Mouse (Mus musculus): ENCODE measurements around the gene Sap18b. TPM values are rescaled to one million over a fixed set of nuclear protein-coding genes. Genes with fewer than 3 reads are reported as not detected.

Sap18b gene
- polyA plus RNA-seq, 1 experiment from 2014 or later, result 363 TPM

DNA sequence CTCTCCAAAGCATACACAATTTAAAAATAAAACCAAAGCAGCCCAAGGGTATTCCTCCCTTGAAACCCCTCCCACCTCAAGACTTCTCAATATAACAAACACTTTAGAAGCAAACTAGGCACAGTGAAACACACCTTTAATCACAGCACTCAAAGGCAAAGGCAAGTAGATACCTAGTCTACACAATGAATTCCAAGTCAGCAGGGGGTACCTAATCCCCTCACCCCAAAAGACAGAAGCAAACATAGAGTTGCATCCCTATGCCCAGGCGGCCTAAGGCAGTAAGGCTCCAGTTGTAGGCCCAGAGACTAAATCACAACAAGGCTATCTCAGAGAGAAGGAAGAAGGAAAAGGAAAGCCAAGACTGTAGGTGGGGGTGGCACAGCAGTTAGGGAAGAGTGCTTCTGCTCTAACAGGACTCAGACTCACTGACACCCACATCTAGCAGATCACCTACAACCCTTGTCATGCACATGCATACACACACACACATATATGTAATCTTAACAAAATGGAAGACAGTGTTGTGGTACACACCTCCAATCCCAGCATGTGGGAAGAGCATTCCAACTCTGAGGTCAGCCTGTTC is 23.6 kb upstream of the Sap18b start:
- no peak overlapping the region for H3K4me3 ChIP-seq (ENCODE audit: low read depth, low read length)
- no peaks in the 10 kb centered on the region for H3K9me3 ChIP-seq (replicated peaks; ENCODE audit: control insufficient read depth, low read length)
- no peaks in the 10 kb centered on the region; the same call in 1 of the 2 replicates for H3K36me3 ChIP-seq (ENCODE audit: control insufficient read depth, insufficient read depth, low read length)
- no peaks in the 10 kb centered on the region for H3K27me3 ChIP-seq (ENCODE audit: control insufficient read depth, insufficient read depth, low read length)
- H3K9ac ChIP-seq (ENCODE audit: low read depth, low read length), result no peak overlapping the region
- no peak overlapping the region for H3K4me2 ChIP-seq
- ATAC-seq (replicated peaks; ENCODE audit: insufficient number of reproducible peaks, low FRiP score, low TSS enrichment), result no peak
- H3K4me1 ChIP-seq (ENCODE audit: control insufficient read depth, insufficient read depth, low read length), result peaks cover 18% of the 10 kb centered on the region
- no peak overlapping the region for H3K27ac ChIP-seq (ENCODE audit: low read depth, low read length)
- 86% methylated on average over 1 of the region's 1 CpGs for WGBS (ENCODE audit: insufficient replicate concordance)

- Histone ChIP-seq H3K4me1 (ENCODE audit: control insufficient read depth, insufficient read depth, low read length) (peaks cover 18% of the 10 kb centered on the region), H3K9me3 (replicated peaks; ENCODE audit: control insufficient read depth, low read length) (no peaks in the 10 kb centered on the region), H3K27ac (ENCODE audit: low read depth, low read length) (no peak overlapping the region), H3K4me2 (no peak overlapping the region), H3K27me3 (ENCODE audit: control insufficient read depth, insufficient read depth, low read length) (no peaks in the 10 kb centered on the region), H3K36me3 (ENCODE audit: control insufficient read depth, insufficient read depth, low read length) (no peaks in the 10 kb centered on the region; the same call in 1 of the 2 replicates), H3K9ac (ENCODE audit: low read depth, low read length) (no peak overlapping the region), H3K4me3 (ENCODE audit: low read depth, low read length) (no peak overlapping the region)
- 77% methylated on average over 8 of the region's 8 CpGs for WGBS (ENCODE audit: insufficient replicate concordance)
- no peak for ATAC-seq (replicated peaks; ENCODE audit: insufficient number of reproducible peaks, low FRiP score, low TSS enrichment)
Measured at GRCm38 (mm10) chr8:95802231-95802630, 22.9 kb upstream of the Sap18b start.

DNA sequence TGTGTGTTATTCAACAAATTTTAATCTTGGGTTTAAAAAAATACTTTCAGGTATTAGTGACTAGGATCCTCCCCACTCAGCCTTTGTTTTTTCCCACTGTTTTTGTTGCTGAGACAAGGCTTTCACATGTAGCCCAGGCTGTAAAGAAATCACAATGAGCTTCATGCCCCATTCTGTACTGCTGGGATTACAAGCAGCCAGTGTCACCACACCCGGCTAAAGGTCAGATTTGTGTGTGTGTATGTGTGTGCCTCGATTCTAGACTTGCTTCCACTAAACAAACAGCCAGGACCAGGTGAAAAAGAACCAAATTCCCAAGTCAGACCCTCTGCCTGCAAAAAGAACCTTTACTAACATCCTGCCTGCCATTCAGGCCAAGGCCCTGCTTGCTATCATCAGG is 19.7 kb upstream of the Sap18b start:
- Histone ChIP-seq H3K4me2 (peak overlapping the region; percentile 97), H3K4me3 (ENCODE audit: low read depth, low read length) (peak overlapping the region; percentile 100), H3K4me1 (ENCODE audit: control insufficient read depth, insufficient read depth, low read length) (peaks cover 17% of the 10 kb centered on the region), H3K36me3 (ENCODE audit: control insufficient read depth, insufficient read depth, low read length) (no peaks in the 10 kb centered on the region; the same call in 1 of the 2 replicates), H3K9ac (ENCODE audit: low read depth, low read length) (peak overlapping the region; percentile 100), H3K27ac (ENCODE audit: low read depth, low read length) (no peak overlapping the region), H3K9me3 (replicated peaks; ENCODE audit: control insufficient read depth, low read length) (no peaks in the 10 kb centered on the region), H3K27me3 (ENCODE audit: control insufficient read depth, insufficient read depth, low read length) (no peaks in the 10 kb centered on the region)
- 63% methylated on average over 2 of the region's 2 CpGs for WGBS (ENCODE audit: insufficient replicate concordance)
- ATAC-seq (replicated peaks; ENCODE audit: insufficient number of reproducible peaks, low FRiP score, low TSS enrichment), result no peak

DNA sequence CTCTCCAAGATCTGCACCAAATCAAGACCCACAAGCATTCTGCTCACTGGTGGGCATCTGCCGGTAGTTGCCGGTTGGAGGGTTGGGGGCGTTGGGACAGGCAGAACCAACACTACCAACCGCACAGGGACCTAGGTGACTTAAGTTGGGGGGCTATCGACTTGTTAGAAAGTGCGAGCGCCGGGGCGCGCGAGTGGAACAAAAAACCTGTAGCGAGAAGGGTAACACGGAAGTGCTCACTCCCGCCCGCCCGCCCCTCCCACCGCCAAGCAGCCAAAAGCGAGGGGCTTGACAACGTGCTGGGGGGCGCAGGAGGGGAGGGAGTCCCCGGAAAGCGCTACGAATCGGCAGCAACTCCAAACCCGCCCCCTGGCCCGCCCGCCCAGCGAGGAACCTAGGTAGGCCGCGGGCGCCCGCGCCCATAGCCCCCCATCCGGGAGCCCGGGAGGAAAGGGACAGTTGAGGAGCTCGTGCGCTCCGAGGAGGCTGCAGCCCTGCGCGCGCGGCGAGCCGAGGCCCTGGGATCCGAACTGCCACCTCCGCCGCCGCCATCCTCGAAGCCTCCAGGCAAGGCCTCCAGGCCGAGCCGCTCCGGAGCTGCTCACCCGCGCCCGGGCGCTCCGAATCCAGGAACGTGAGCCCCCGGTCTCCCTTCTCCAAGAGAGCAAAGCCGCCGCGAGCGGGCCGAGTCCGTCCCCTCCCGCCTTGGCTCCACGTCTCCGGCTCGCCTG is 18.5 kb upstream of the Sap18b start:
- peak overlapping the region; percentile 98 for H3K27ac ChIP-seq (ENCODE audit: low read depth, low read length)
- WGBS (ENCODE audit: insufficient replicate concordance), result under 1% methylated on average over 56 of the region's 69 CpGs
- H3K36me3 ChIP-seq (ENCODE audit: control insufficient read depth, insufficient read depth, low read length), result no peaks in the 10 kb centered on the region
- no peaks in the 10 kb centered on the region for H3K9me3 ChIP-seq (replicated peaks; ENCODE audit: control insufficient read depth, low read length)
- peak overlapping the region; percentile 100 for H3K4me3 ChIP-seq (ENCODE audit: low read depth, low read length)
- peak overlapping the region; percentile 97 for H3K4me2 ChIP-seq
- peak overlapping the region; percentile 100 for H3K9ac ChIP-seq (ENCODE audit: low read depth, low read length)
- peaks cover 21% of the 10 kb centered on the region for H3K4me1 ChIP-seq (ENCODE audit: control insufficient read depth, insufficient read depth, low read length)
- ATAC-seq (replicated peaks; ENCODE audit: insufficient number of reproducible peaks, low FRiP score, low TSS enrichment), result peak; percentile 2; the same call in 1 of the 2 replicates
- H3K27me3 ChIP-seq (ENCODE audit: control insufficient read depth, insufficient read depth, low read length), result no peaks in the 10 kb centered on the region

DNA sequence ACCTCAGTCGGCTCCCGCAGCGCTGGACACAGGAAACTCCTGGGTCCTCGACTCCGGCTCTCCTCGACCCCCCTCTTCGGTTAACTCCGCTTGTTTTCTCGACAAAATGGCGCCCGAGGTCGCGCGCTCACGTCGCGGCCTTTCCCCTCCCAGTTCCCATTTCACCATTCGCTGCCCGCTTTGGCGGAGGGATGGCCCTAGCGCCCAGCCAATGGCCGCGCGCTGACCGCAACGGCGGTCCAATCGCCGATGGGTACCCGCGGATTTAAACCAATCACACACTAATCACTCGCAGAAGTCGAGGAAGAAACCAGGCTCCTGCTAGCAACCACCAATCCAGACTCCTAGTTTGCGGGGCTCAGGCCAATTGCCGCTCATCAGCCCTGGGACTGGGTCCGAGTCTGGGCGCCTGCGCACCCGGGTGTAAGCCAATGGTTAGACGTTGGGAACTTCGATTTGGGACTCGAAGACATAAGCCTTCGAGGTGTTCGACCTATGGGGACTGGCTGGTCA is 17.8 kb upstream of the Sap18b start, which contains the start of gene Cnot1:
TSS of gene Cnot1 (minus strand) at position 134 of the 513 bp plus-strand sequence.
- WGBS (ENCODE audit: insufficient replicate concordance), result under 1% methylated on average over 43 of the region's 44 CpGs
- H3K4me2 ChIP-seq, result peak within 1 kb of the TSS; percentile 97
- peak; percentile 95 for ATAC-seq (replicated peaks; ENCODE audit: insufficient number of reproducible peaks, low FRiP score, low TSS enrichment)
- H3K27ac ChIP-seq (ENCODE audit: low read depth, low read length), result peak within 1 kb of the TSS; percentile 98
- H3K9me3 ChIP-seq (replicated peaks; ENCODE audit: control insufficient read depth, low read length), result no peaks in the 10 kb centered on the region
- peak within 1 kb of the TSS; percentile 100 for H3K4me3 ChIP-seq (ENCODE audit: low read depth, low read length)
- H3K27me3 ChIP-seq (ENCODE audit: control insufficient read depth, insufficient read depth, low read length), result no peaks in the 10 kb centered on the region
- peak within 1 kb of the TSS; percentile 100 for H3K9ac ChIP-seq (ENCODE audit: low read depth, low read length)
- no peaks in the 10 kb centered on the region for H3K36me3 ChIP-seq (ENCODE audit: control insufficient read depth, insufficient read depth, low read length)
- peaks cover 22% of the 10 kb centered on the region for H3K4me1 ChIP-seq (ENCODE audit: control insufficient read depth, insufficient read depth, low read length)

GRCm38 (mm10) chr8:95807861-95808260 is 17.3 kb upstream of the Sap18b start:
- peak; percentile 90 for ATAC-seq (replicated peaks; ENCODE audit: insufficient number of reproducible peaks, low FRiP score, low TSS enrichment)
- no peaks in the 10 kb centered on the region for H3K36me3 ChIP-seq (ENCODE audit: control insufficient read depth, insufficient read depth, low read length)

DNA sequence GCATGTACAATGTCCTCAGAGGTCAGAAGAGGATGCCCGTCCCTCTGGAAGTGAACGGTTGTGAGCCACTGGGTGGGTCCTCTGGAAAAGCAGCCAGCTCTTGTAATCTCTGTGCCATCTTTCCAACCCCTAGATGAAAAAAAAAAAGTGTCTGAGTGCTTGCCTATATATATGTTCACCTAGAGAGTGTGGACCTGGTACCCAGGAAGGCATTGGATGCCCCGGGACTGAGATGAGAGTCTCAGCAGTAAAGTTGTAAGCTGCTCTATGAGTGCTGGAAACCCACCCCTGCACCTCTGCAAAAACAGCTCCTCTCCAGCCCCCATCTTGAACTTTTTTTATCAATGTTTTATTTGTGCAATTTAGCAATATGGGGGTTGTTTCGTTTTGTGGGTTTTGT is 16.5 kb upstream of the Sap18b start:
- peaks cover 22% of the 10 kb centered on the region for H3K4me1 ChIP-seq (ENCODE audit: control insufficient read depth, insufficient read depth, low read length)
- H3K27me3 ChIP-seq (ENCODE audit: control insufficient read depth, insufficient read depth, low read length), result no peaks in the 10 kb centered on the region
- no peak overlapping the region for H3K4me2 ChIP-seq
- 78% methylated on average over 4 of the region's 4 CpGs for WGBS (ENCODE audit: insufficient replicate concordance)
- no peaks in the 10 kb centered on the region for H3K9me3 ChIP-seq (replicated peaks; ENCODE audit: control insufficient read depth, low read length)
- no peak for ATAC-seq (replicated peaks; ENCODE audit: insufficient number of reproducible peaks, low FRiP score, low TSS enrichment)
- H3K4me3 ChIP-seq (ENCODE audit: low read depth, low read length), result no peak overlapping the region
- H3K27ac ChIP-seq (ENCODE audit: low read depth, low read length), result no peak overlapping the region
- H3K9ac ChIP-seq (ENCODE audit: low read depth, low read length), result no peak overlapping the region
- H3K36me3 ChIP-seq (ENCODE audit: control insufficient read depth, insufficient read depth, low read length), result no peaks in the 10 kb centered on the region

More at GRCm38 (mm10) chr8:95807861-95808260, 17.3 kb upstream of the Sap18b start:
- peak overlapping the region; percentile 100 for H3K9ac ChIP-seq (ENCODE audit: low read depth, low read length)
- H3K27me3 ChIP-seq (ENCODE audit: control insufficient read depth, insufficient read depth, low read length), result no peaks in the 10 kb centered on the region
- H3K9me3 ChIP-seq (replicated peaks; ENCODE audit: control insufficient read depth, low read length), result no peaks in the 10 kb centered on the region
- peak overlapping the region; percentile 100 for H3K4me3 ChIP-seq (ENCODE audit: low read depth, low read length)
- H3K4me2 ChIP-seq, result peak overlapping the region; percentile 82
- WGBS (ENCODE audit: insufficient replicate concordance), result under 1% methylated on average over 20 of the region's 20 CpGs
- peaks cover 22% of the 10 kb centered on the region for H3K4me1 ChIP-seq (ENCODE audit: control insufficient read depth, insufficient read depth, low read length)
- peak overlapping the region; percentile 98 for H3K27ac ChIP-seq (ENCODE audit: low read depth, low read length)

- Histone ChIP-seq H3K36me3 (ENCODE audit: control insufficient read depth, insufficient read depth, low read length) (no peaks in the 10 kb centered on the region), H3K4me2 (no peak overlapping the region), H3K4me3 (ENCODE audit: low read depth, low read length) (no peak overlapping the region), H3K4me1 (ENCODE audit: control insufficient read depth, insufficient read depth, low read length) (peaks cover 22% of the 10 kb centered on the region), H3K9me3 (replicated peaks; ENCODE audit: control insufficient read depth, low read length) (no peaks in the 10 kb centered on the region), H3K27me3 (ENCODE audit: control insufficient read depth, insufficient read depth, low read length) (no peaks in the 10 kb centered on the region), H3K27ac (ENCODE audit: low read depth, low read length) (no peak overlapping the region), H3K9ac (ENCODE audit: low read depth, low read length) (no peak overlapping the region)
- 84% methylated on average over 5 of the region's 5 CpGs for WGBS (ENCODE audit: insufficient replicate concordance)
- no peak for ATAC-seq (replicated peaks; ENCODE audit: insufficient number of reproducible peaks, low FRiP score, low TSS enrichment)
Measured at GRCm38 (mm10) chr8:95809116-95809515, 16.0 kb upstream of the Sap18b start.

Measured in heart, embryonic 11.5 days (tissue).